Mouse (Mus musculus): Measurements from ENCODE around the gene Ssu72. TPM values are rescaled to one million over a fixed set of nuclear protein-coding genes. Genes with fewer than 3 reads are reported as not detected.

The Ssu72 gene
- 125 and 129 TPM in 2 replicates for total RNA-seq (2012; rRNA removed)

DNA sequence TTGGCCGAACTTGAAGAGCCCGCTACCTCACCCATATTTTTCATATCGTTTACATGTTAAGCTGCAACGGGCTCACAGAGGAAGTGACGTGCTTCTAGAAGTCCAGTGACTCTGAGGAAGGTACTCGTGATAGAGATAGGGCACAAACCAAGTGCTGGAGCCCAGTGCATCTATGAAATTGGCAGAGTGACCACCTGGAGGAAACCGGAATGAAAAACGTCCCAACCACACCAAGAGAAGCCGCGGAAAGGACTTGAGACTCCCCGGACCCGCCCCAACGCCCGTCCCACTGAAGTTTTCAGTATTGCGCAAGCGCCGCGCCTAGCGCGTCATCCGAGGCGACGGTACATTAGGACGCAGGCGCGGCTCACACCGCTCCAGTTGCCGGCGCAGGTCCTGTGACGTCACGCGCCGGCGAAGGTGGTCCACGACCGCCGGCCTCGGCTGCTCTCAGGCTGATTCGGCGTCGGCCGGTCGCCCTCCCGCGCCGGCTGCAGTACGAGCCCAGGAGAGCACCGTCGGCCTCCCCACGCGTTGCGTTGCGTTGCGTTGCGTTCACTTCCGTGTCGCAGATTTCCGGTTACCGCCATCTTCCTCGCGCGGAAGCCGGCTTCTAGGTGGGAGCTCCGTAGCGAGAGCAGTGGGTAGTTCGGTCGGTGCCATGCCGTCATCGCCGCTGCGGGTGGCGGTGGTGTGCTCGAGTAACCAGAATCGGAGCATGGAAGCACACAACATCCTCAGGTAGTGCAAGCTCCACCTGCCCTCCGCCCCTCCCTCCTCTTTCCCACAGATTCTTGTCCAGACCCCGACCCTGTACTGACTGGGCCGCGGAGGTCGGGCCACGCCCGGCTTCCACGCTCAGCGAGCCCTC, at the start of gene Ssu72:
Gene Ssu72 (plus strand): TSS at position 80 of the 871 bp plus-strand sequence.
- Histone ChIP-seq H3K4me1 (ENCODE audit: control insufficient read depth in 2 of 2, insufficient read depth in 2 of 2, low read length in 2 of 2, poor library complexity in 1 of 2) (peaks cover 8 to 9% of the 10 kb centered on the region in 2 experiments; a peak in 3 of 4 replicates), H3K36me3 (ENCODE audit: control insufficient read depth, insufficient read depth, low read length, poor library complexity, severe bottlenecking) (no peaks in the 10 kb centered on the region), H3K4me3 (ENCODE audit: insufficient read depth in 1 of 2, low read depth in 1 of 2, low read length in 2 of 2, poor library complexity in 1 of 2, severe bottlenecking in 1 of 2) (peak within 1 kb of the TSS; percentile 89 to 99), H3K27ac (ENCODE audit: insufficient read depth, low read depth, low read length, poor library complexity, severe bottlenecking) (peak within 1 kb of the TSS; percentile 97), H3K9me3 (ENCODE audit: control insufficient read depth, insufficient read depth, low read depth, low read length) (no peaks in the 10 kb centered on the region), H3K9ac (ENCODE audit: insufficient read depth, low read depth, low read length, poor library complexity, severe bottlenecking) (peak within 1 kb of the TSS; percentile 97)
- DNase-seq (ENCODE audit: low read depth, low spot score), result peak; percentile 96
- TF ChIP-seq ZC3H11A (IDR thresholded peaks at IDR 0.05; ENCODE audit: borderline replicate concordance, low read depth, low read length), result peak; percentile 44; the same call in 1 of the 2 replicates
- TF ChIP-seq HCFC1 (IDR thresholded peaks at IDR 0.05; ENCODE audit: borderline replicate concordance, insufficient read depth, low read length), result peak; percentile 85
- no peak for TF ChIP-seq MAFK (IDR thresholded peaks at IDR 0.05; ENCODE audit: insufficient read depth, low read depth, low read length)
- in situ Hi-C loops (cut with MboI; ENCODE audit: low sequenced_read_pairs in 2 of 2, unreplicated experiment in 2 of 2), result no loop called here

DNA sequence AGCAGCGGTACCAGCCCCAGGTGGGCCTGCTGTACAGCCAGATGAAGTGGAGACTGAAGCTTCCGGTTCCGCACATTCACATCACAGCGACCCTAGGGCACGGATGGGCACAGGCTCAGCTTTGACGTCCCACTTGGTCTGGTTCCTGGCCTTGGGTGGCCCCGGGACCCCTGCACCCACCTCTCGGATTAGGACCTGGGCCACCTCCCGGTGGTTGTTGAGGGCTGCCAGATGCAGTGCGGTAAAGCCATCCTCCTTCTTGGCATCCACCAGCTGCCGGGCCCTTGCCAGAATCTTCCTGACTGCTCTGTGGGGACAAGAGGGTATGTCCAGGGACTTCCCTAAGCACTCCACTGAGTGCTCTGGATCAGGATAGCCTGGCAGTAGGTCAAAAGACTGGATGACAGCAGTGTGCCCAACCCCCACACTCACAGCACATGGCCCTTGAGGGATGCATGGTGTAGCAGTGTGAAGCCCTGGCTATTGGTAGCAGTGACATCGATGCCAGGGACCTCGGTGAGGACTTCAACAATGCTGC, 48.3 kb upstream of the Ssu72 start:
- Histone ChIP-seq H3K27ac (ENCODE audit: insufficient read depth, low read depth, low read length, poor library complexity, severe bottlenecking) (no peak overlapping the region), H3K4me1 (ENCODE audit: control insufficient read depth in 2 of 2, insufficient read depth in 2 of 2, low read length in 2 of 2, poor library complexity in 1 of 2) (peaks cover 3 to 24% of the 10 kb centered on the region in 2 experiments; a peak in 3 of 4 replicates), H3K4me3 (ENCODE audit: insufficient read depth in 1 of 2, low read depth in 1 of 2, low read length in 2 of 2, poor library complexity in 1 of 2, severe bottlenecking in 1 of 2) (no peak overlapping the region), H3K36me3 (ENCODE audit: control insufficient read depth, insufficient read depth, low read length, poor library complexity, severe bottlenecking) (peaks cover 26% of the 10 kb centered on the region), H3K9me3 (ENCODE audit: control insufficient read depth, insufficient read depth, low read depth, low read length) (no peaks in the 10 kb centered on the region), H3K9ac (ENCODE audit: insufficient read depth, low read depth, low read length, poor library complexity, severe bottlenecking) (no peak overlapping the region)
- in situ Hi-C loops (cut with MboI; ENCODE audit: low sequenced_read_pairs in 2 of 2, unreplicated experiment in 2 of 2), result no loop called here
- TF ChIP-seq MAFK (IDR thresholded peaks at IDR 0.05; ENCODE audit: insufficient read depth, low read depth, low read length) (no peak), HCFC1 (IDR thresholded peaks at IDR 0.05; ENCODE audit: borderline replicate concordance, insufficient read depth, low read length) (no peak), ZNF384 (IDR thresholded peaks at IDR 0.05; ENCODE audit: low read depth, low read length) (no peak), ZC3H11A (IDR thresholded peaks at IDR 0.05; ENCODE audit: borderline replicate concordance, low read depth, low read length) (no peak), CHD2 (IDR thresholded peaks at IDR 0.05; ENCODE audit: low read depth, low read length) (no peak)
- DNase-seq (ENCODE audit: low read depth, low spot score), result no peak

GRCm38 (mm10) chr4:155658961-155659360, 45.6 kb upstream of the Ssu72 start:
- DNase-seq (ENCODE audit: low read depth, low spot score), result no peak
- H3K36me3 ChIP-seq (ENCODE audit: control insufficient read depth, insufficient read depth, low read length, poor library complexity, severe bottlenecking), result peaks cover 27% of the 10 kb centered on the region

GRCm38 (mm10) chr4:155660641-155661040, 44.0 kb upstream of the Ssu72 start:
- H3K4me1 ChIP-seq (ENCODE audit: control insufficient read depth in 2 of 2, insufficient read depth in 2 of 2, low read length in 2 of 2, poor library complexity in 1 of 2), result peaks cover 0 to 3% of the 10 kb centered on the region in 2 experiments; a peak in 1 of 4 replicates
- in situ Hi-C loops (cut with MboI; ENCODE audit: low sequenced_read_pairs in 2 of 2, unreplicated experiment in 2 of 2), result no loop called here
- H3K36me3 ChIP-seq (ENCODE audit: control insufficient read depth, insufficient read depth, low read length, poor library complexity, severe bottlenecking), result peaks cover 27% of the 10 kb centered on the region
- H3K27ac ChIP-seq (ENCODE audit: insufficient read depth, low read depth, low read length, poor library complexity, severe bottlenecking), result no peak overlapping the region
- H3K9me3 ChIP-seq (ENCODE audit: control insufficient read depth, insufficient read depth, low read depth, low read length), result no peaks in the 10 kb centered on the region
- no peak for DNase-seq (ENCODE audit: low read depth, low spot score)
- no peak overlapping the region for H3K4me3 ChIP-seq (ENCODE audit: insufficient read depth in 1 of 2, low read depth in 1 of 2, low read length in 2 of 2, poor library complexity in 1 of 2, severe bottlenecking in 1 of 2)
- TF ChIP-seq MAFK (IDR thresholded peaks at IDR 0.05; ENCODE audit: insufficient read depth, low read depth, low read length) (no peak), CHD2 (IDR thresholded peaks at IDR 0.05; ENCODE audit: low read depth, low read length) (no peak), ZNF384 (IDR thresholded peaks at IDR 0.05; ENCODE audit: low read depth, low read length) (no peak), ZC3H11A (IDR thresholded peaks at IDR 0.05; ENCODE audit: borderline replicate concordance, low read depth, low read length) (no peak), HCFC1 (IDR thresholded peaks at IDR 0.05; ENCODE audit: borderline replicate concordance, insufficient read depth, low read length) (no peak)
- no peak overlapping the region for H3K9ac ChIP-seq (ENCODE audit: insufficient read depth, low read depth, low read length, poor library complexity, severe bottlenecking)

More at GRCm38 (mm10) chr4:155658961-155659360, 45.6 kb upstream of the Ssu72 start:
- peaks cover 0 to 9% of the 10 kb centered on the region in 2 experiments; a peak in 2 of 4 replicates for H3K4me1 ChIP-seq (ENCODE audit: control insufficient read depth in 2 of 2, insufficient read depth in 2 of 2, low read length in 2 of 2, poor library complexity in 1 of 2)
- no peak overlapping the region for H3K4me3 ChIP-seq (ENCODE audit: insufficient read depth in 1 of 2, low read depth in 1 of 2, low read length in 2 of 2, poor library complexity in 1 of 2, severe bottlenecking in 1 of 2)
- TF ChIP-seq CHD2 (IDR thresholded peaks at IDR 0.05; ENCODE audit: low read depth, low read length) (no peak), ZNF384 (IDR thresholded peaks at IDR 0.05; ENCODE audit: low read depth, low read length) (no peak), MAFK (IDR thresholded peaks at IDR 0.05; ENCODE audit: insufficient read depth, low read depth, low read length) (no peak), HCFC1 (IDR thresholded peaks at IDR 0.05; ENCODE audit: borderline replicate concordance, insufficient read depth, low read length) (no peak), ZC3H11A (IDR thresholded peaks at IDR 0.05; ENCODE audit: borderline replicate concordance, low read depth, low read length) (no peak)
- no peaks in the 10 kb centered on the region for H3K9me3 ChIP-seq (ENCODE audit: control insufficient read depth, insufficient read depth, low read depth, low read length)
- no peak overlapping the region for H3K9ac ChIP-seq (ENCODE audit: insufficient read depth, low read depth, low read length, poor library complexity, severe bottlenecking)
- H3K27ac ChIP-seq (ENCODE audit: insufficient read depth, low read depth, low read length, poor library complexity, severe bottlenecking), result no peak overlapping the region
- in situ Hi-C loops (cut with MboI; ENCODE audit: low sequenced_read_pairs in 2 of 2, unreplicated experiment in 2 of 2), result no loop called here

Measured in ES-E14 (cell line).